8 mouse cellular contexts compared by ENCODE assay signal in the genomic region with DNA sequence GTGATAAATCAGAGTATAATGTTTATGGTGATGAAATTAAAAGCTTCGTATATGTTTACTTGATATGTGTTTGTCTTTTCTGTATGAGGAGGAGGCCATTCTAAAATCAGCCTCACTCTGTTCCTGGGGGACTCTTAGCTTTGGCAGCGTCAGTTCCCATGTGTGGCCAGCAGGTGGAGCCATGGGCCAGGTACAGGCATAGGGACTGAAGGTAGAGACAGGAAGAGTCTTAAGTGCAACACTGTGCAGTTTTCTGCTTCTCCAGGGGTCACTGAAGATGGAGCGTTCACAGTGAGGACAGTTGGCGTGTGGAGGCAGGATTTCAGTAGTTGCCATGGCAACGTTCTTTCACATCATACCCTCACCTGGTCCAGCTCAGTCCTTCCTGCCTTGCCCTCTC. TPM values are rescaled to one million over a fixed set of nuclear protein-coding genes. Genes with fewer than 3 reads are reported as not detected.
DNase-seq lines count a peak whose midpoint lies in the region; ATAC-seq and TF ChIP-seq lines count a peak whose summit lies in the region.

No protein-coding gene starts in this region.

- no peaks in the 10 kb centered on the region; the same call in 1 of the 2 replicates for H3K79me2 ChIP-seq in MEL (ENCODE audit: control insufficient read depth, insufficient read depth, low read length, poor library complexity)

- H3K4me1 ChIP-seq in MEL (ENCODE audit: control insufficient read depth in 1 of 2, insufficient read depth in 2 of 2, low read length in 2 of 2) = no peaks in the 10 kb centered on the region
- no peaks in the 10 kb centered on the region for H3K4me1 ChIP-seq in forebrain, embryonic 16.5 days (replicated peaks; ENCODE audit: control insufficient read depth, insufficient read depth, low read length)
- no peaks in the 10 kb centered on the region for H3K4me1 ChIP-seq in hindbrain, embryonic 14.5 days (replicated peaks; ENCODE audit: control insufficient read depth, insufficient read depth, low read length)

- no peak overlapping the region for H3K9ac ChIP-seq in MEL (ENCODE audit: control insufficient read depth, low read depth, low read length, poor library complexity, severe bottlenecking)
- no peak overlapping the region for H3K9ac ChIP-seq in forebrain, embryonic 16.5 days (replicated peaks; ENCODE audit: low read depth, low read length)
- no peak overlapping the region for H3K9ac ChIP-seq in hindbrain, embryonic 14.5 days

- 22% methylated on average over 5 of the region's 5 CpGs for WGBS in forebrain, embryonic 16.5 days
- WGBS in hindbrain, embryonic 14.5 days = 20% methylated on average over 5 of the region's 5 CpGs

- peak; percentile 66 for TF ChIP-seq RAD21 in MEL (IDR thresholded peaks at IDR 0.05; ENCODE audit: low read depth, low read length)

- no peaks in the 10 kb centered on the region for H3K27me3 ChIP-seq in MEL (ENCODE audit: control insufficient read depth in 1 of 2, insufficient read depth in 2 of 2, low read length in 2 of 2)
- H3K27me3 ChIP-seq in forebrain, embryonic 16.5 days (replicated peaks; ENCODE audit: control insufficient read depth, insufficient read depth, low read length) = no peaks in the 10 kb centered on the region
- no peaks in the 10 kb centered on the region for H3K27me3 ChIP-seq in hindbrain, embryonic 14.5 days (ENCODE audit: control insufficient read depth, insufficient read depth, low read length)

- peak; percentile 90 to 98 (median 94) for TF ChIP-seq CTCF in MEL (IDR thresholded peaks at IDR 0.05 in 2 of 3, conservative IDR thresholded peaks at IDR 0.05 in 1 of 3; ENCODE audit: control insufficient read depth in 1 of 3, insufficient read depth in 1 of 3, low read depth in 2 of 3, low read length in 3 of 3, poor library complexity in 1 of 3, severe bottlenecking in 1 of 3)

- peak; percentile 60 for ATAC-seq in forebrain, embryonic 16.5 days
- ATAC-seq in hindbrain, embryonic 14.5 days (ENCODE audit: low FRiP score) = 0 out of 2 replicates have a peak, but pooled peaks have one; percentile 14

- peak; percentile 82 for DNase-seq in MEL (ENCODE audit: low read depth, low spot score)
- DNase-seq in cerebellum, adult 11-12 months = peak; percentile 66
- DNase-seq in hindbrain, embryonic 14.5 days (ENCODE audit: low spot score) = peak; percentile 85
- DNase-seq in layer of hippocampus, postnatal 14 days (ENCODE audit: low spot score in 2 of 2) = peak; percentile 72 to 77
- peak; percentile 85 for DNase-seq in lung, postnatal 36 days
- DNase-seq in retina, postnatal 1 day = peak; percentile 75
- peak; percentile 82 to 84 for DNase-seq in thymus, postnatal 36 days

- no peak for TF ChIP-seq POLR2A in MEL (IDR thresholded peaks at IDR 0.05; ENCODE audit: control insufficient read depth in 1 of 2, insufficient read depth in 1 of 2, low read depth in 1 of 2, low read length in 2 of 2, poor library complexity in 1 of 2)

- no peak overlapping the region for H3K4me2 ChIP-seq in forebrain, embryonic 16.5 days (ENCODE audit: low read length)
- no peak overlapping the region for H3K4me2 ChIP-seq in hindbrain, embryonic 14.5 days (replicated peaks)

- no peak overlapping the region for H3K4me3 ChIP-seq in MEL (ENCODE audit: control insufficient read depth in 1 of 2, insufficient read depth in 1 of 2, low read depth in 2 of 2, low read length in 2 of 2)
- H3K4me3 ChIP-seq in forebrain, embryonic 16.5 days (replicated peaks; ENCODE audit: low read length) = no peak overlapping the region
- H3K4me3 ChIP-seq in hindbrain, embryonic 14.5 days (replicated peaks; ENCODE audit: low read length) = no peak overlapping the region

- H3K36me3 ChIP-seq in MEL (ENCODE audit: control insufficient read depth in 1 of 2, insufficient read depth in 2 of 2, low read length in 2 of 2) = peaks cover 0 to 15% of the 10 kb centered on the region in 2 experiments; a peak in 2 of 4 replicates
- H3K36me3 ChIP-seq in forebrain, embryonic 16.5 days (ENCODE audit: control insufficient read depth, insufficient read depth) = no peaks in the 10 kb centered on the region
- H3K36me3 ChIP-seq in hindbrain, embryonic 14.5 days (replicated peaks; ENCODE audit: control insufficient read depth, insufficient read depth) = no peaks in the 10 kb centered on the region

- no peaks in the 10 kb centered on the region for H3K9me3 ChIP-seq in MEL (replicated peaks; ENCODE audit: insufficient read depth, low read length)
- H3K9me3 ChIP-seq in forebrain, embryonic 16.5 days (ENCODE audit: control insufficient read depth, low read length) = no peaks in the 10 kb centered on the region
- no peaks in the 10 kb centered on the region for H3K9me3 ChIP-seq in hindbrain, embryonic 14.5 days (ENCODE audit: control insufficient read depth, low read length)

- H3K27ac ChIP-seq in MEL (ENCODE audit: control insufficient read depth, low read depth, low read length) = no peak overlapping the region
- H3K27ac ChIP-seq in forebrain, embryonic 16.5 days (ENCODE audit: low read length) = no peak overlapping the region
- no peak overlapping the region for H3K27ac ChIP-seq in hindbrain, embryonic 14.5 days

- no peak for TF ChIP-seq EP300 in MEL (IDR thresholded peaks at IDR 0.05; ENCODE audit: low read depth in 1 of 2, low read length in 2 of 2)

TF ChIP-seq in MEL, 35 proteins besides CTCF, POLR2A, EP300 and RAD21:
- TF ChIP-seq BHLHE40 (IDR thresholded peaks at IDR 0.05; ENCODE audit: borderline replicate concordance, low read depth, low read length) (0 out of 2 replicates have a peak, but pooled peaks have one; percentile 6), ETS1 (IDR thresholded peaks at IDR 0.05; ENCODE audit: low read depth, low read length) (no peak), SMC3 (IDR thresholded peaks at IDR 0.05; ENCODE audit: low read depth, low read length) (peak; percentile 76), UBTF (IDR thresholded peaks at IDR 0.05; ENCODE audit: borderline replicate concordance, insufficient read depth, low read depth, low read length) (no peak), ZC3H11A (IDR thresholded peaks at IDR 0.05; ENCODE audit: low read depth, low read length) (peak; percentile 51)

RNA-seq across cellular contexts. Expression of gene Slc45a3, which starts 20.1 kb away (rescaled TPM):
- 34.1 and 40.7 TPM in 2 replicates for total RNA-seq in MEL (2012; rRNA removed)
- polyA plus RNA-seq in MEL (2012; ENCODE audit: insufficient read depth in 1 of 2, insufficient read length in 2 of 2, low read depth in 1 of 2, low replicate concordance in 2 of 2, missing spikeins in 1 of 2) = 10 to 100 TPM in 1 of 2 experiments, not detected in 1; 15.6 TPM
- 2.0 and 2.1 TPM in 2 replicates for polyA plus RNA-seq in forebrain, embryonic 16.5 days (2015; fragmentation: Nextera tagmentation; extraction: Ambion mirVana)
- 0.82 and 1.6 TPM in 2 replicates for polyA plus RNA-seq in hindbrain, embryonic 14.5 days (2014; fragmentation: Nextera tagmentation; extraction: Ambion mirVana)
- 1 to 10 TPM; 2.0 to 2.6 TPM for total RNA-seq in layer of hippocampus, postnatal 14 days (2021)

RNA-seq across cellular contexts. Expression of gene Elk4, which starts 24.5 kb away (rescaled TPM):
- total RNA-seq in MEL (2012; rRNA removed) = 18.8 and 19.4 TPM in 2 replicates
- 100 to 1,000 TPM in 1 of 2 experiments, 10 to 100 TPM in 1; 20.3 to 191 TPM for polyA plus RNA-seq in MEL (2012; ENCODE audit: insufficient read depth in 1 of 2, insufficient read length in 2 of 2, low read depth in 1 of 2, low replicate concordance in 2 of 2, missing spikeins in 1 of 2)
- polyA plus RNA-seq in forebrain, embryonic 16.5 days (2015; fragmentation: Nextera tagmentation; extraction: Ambion mirVana) = 12.5 and 13.5 TPM in 2 replicates
- 13.1 and 14.1 TPM in 2 replicates for polyA plus RNA-seq in hindbrain, embryonic 14.5 days (2014; fragmentation: Nextera tagmentation; extraction: Ambion mirVana)
- total RNA-seq in layer of hippocampus, postnatal 14 days (2021) = 10 to 100 TPM; 59.1 to 60.4 TPM
